Mouse (Mus musculus) B cell, adult 62 days (primary cell): ENCODE measurements around the gene P2ry10b. TPM values are rescaled to one million over a fixed set of nuclear protein-coding genes. Genes with fewer than 3 reads are reported as not detected.

Source experiments
- total RNA-seq: library from RNA; stranded (reverse); gene quantifications from 4 replicates; pipeline ENCODE4 v1.2.4, GENCODE M21; 2023

P2ry10b gene
- total RNA-seq, result 30.6 to 37.9 TPM (median 35.2 TPM) in 4 replicates

GRCm38 (mm10) chrX:107148681-107149080 is at the start of gene P2ry10b:
Gene P2ry10b, plus strand, starts transcription at chrX:107148927.

Other genes with a start within 250 kb of the P2ry10b start
- gene Lpar4, start 228.3 kb upstream of the P2ry10b start, total RNA-seq, result not detected in 4 replicates
- gene P2ry10, start 60.4 kb upstream of the P2ry10b start, total RNA-seq, result 181 to 220 TPM (median 212 TPM) in 4 replicates
- gene Gpr174, start 107.0 kb downstream of the P2ry10b start, total RNA-seq, result 65.3 to 88.6 TPM (median 76.9 TPM) in 4 replicates